Comparison of ENCODE assay signal across 8 mouse cellular contexts in the genomic region with DNA sequence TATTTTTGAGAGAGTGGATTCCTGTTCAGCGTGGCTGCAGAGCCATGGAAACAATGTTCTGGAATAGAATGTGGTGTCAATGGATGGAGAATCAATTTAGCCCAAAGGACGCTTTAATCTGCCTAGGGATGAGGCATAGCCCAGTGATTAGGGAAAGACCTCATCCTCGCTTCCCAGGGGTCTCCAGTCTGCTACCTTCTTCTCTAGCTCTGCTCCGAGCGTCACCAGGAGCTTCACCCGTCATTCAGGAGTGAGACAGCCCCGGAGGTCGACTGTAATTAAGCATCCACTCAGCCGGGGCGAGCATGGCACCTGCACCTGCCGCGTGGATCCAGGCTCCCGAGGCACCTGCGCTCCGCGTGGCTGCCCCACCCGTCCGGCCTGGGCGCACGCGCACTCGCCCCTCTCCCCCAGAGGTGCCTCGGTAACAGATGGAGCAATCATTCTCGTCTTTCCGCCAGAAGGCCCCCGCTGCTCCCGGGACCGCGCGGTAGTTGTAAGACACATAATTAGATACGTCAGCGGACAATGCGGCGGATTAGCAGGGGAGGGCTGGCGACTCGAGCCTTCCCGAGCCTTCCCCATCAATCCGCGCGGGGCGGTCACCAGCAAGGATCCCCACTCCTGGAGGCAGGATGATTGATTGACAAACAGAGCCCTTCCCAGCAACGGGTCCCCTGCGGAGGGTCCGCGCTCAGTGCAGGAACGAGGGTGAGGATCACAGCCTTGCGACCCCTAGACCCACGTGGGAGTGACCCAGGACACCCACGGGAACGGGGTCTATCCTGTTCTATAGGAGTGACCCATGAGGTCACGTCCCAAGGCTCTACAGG.
DNase-seq lines count a peak whose midpoint lies in the region; ATAC-seq and TF ChIP-seq lines count a peak whose summit lies in the region.

No protein-coding gene starts in this region.

- DNase-seq in urinary bladder, postnatal 25 days (ENCODE audit: low spot score), result peak; percentile 26
- DNase-seq in urinary bladder, postnatal 36 days (ENCODE audit: low spot score in 2 of 2), result no peak
- DNase-seq in embryo, embryonic 10.5 days (ENCODE audit: low spot score), result peak; percentile 72
- DNase-seq in layer of hippocampus, adult 18-20 months (ENCODE audit: low spot score in 2 of 2), result peak; percentile 34 to 62

- H3K27me3 ChIP-seq in heart, embryonic 14.5 days (ENCODE audit: control insufficient read depth, insufficient read depth, low read length), result peaks cover 52% of the 10 kb centered on the region
- peaks cover 29% of the 10 kb centered on the region for H3K27me3 ChIP-seq in liver, embryonic 16.5 days (ENCODE audit: control insufficient read depth, insufficient read depth, low read depth, low read length)

- H3K4me2 ChIP-seq in heart, embryonic 14.5 days (ENCODE audit: low read length), result peak overlapping the region; percentile 86
- peak overlapping the region; percentile 66 for H3K4me2 ChIP-seq in liver, embryonic 16.5 days (ENCODE audit: low read depth, low read length)

- peak overlapping the region; percentile 41 to 53 for H3K4me3 ChIP-seq in heart, embryonic 14.5 days (ENCODE audit: control insufficient read depth in 1 of 2, insufficient read depth in 1 of 2, low read depth in 1 of 2, low read length in 2 of 2)
- peak overlapping the region; percentile 44 for H3K4me3 ChIP-seq in liver, embryonic 16.5 days (ENCODE audit: low read depth, low read length)
- H3K4me3 ChIP-seq in olfactory bulb, adult 2 months (ENCODE audit: insufficient read depth, low read depth, low read length), result peak overlapping the region; percentile 48

- H3K9ac ChIP-seq in heart, embryonic 14.5 days (ENCODE audit: low read length), result peak overlapping the region; percentile 66
- no peak overlapping the region; the same call in 1 of the 2 replicates for H3K9ac ChIP-seq in liver, embryonic 16.5 days (ENCODE audit: low read depth, low read length)

- peak; percentile 45 for ATAC-seq in heart, embryonic 14.5 days (ENCODE audit: insufficient number of reproducible peaks, insufficient read depth, low FRiP score, low read depth)
- ATAC-seq in liver, embryonic 16.5 days (ENCODE audit: low read depth), result peak; percentile 13; the same call in 1 of the 2 replicates
- ATAC-seq in megakaryocyte-erythroid progenitor cell, adult 5-6 weeks (replicated peaks; ENCODE audit: low FRiP score, low TSS enrichment, poor library complexity, severe bottlenecking), result no peak

- TF ChIP-seq CTCF in olfactory bulb, adult 2 months (IDR thresholded peaks at IDR 0.05; ENCODE audit: insufficient read depth, low read depth, low read length), result no peak

- TF ChIP-seq POLR2A in olfactory bulb, adult 2 months (IDR thresholded peaks at IDR 0.05; ENCODE audit: insufficient read depth, low read depth, low read length), result no peak

- H3K36me3 ChIP-seq in heart, embryonic 14.5 days (ENCODE audit: control insufficient read depth, insufficient read depth, low read length), result no peaks in the 10 kb centered on the region
- H3K36me3 ChIP-seq in liver, embryonic 16.5 days (ENCODE audit: control insufficient read depth, insufficient read depth), result no peaks in the 10 kb centered on the region

- no peaks in the 10 kb centered on the region for H3K9me3 ChIP-seq in heart, embryonic 14.5 days (ENCODE audit: control insufficient read depth, low read length)
- H3K9me3 ChIP-seq in liver, embryonic 16.5 days (replicated peaks; ENCODE audit: control insufficient read depth, low read length), result no peaks in the 10 kb centered on the region

- H3K4me1 ChIP-seq in heart, embryonic 14.5 days (ENCODE audit: control insufficient read depth in 2 of 2, insufficient read depth in 2 of 2, low read length in 2 of 2), result peaks cover 0 to 10% of the 10 kb centered on the region in 2 experiments
- H3K4me1 ChIP-seq in liver, embryonic 16.5 days (ENCODE audit: control insufficient read depth, low read depth, low read length), result no peaks in the 10 kb centered on the region
- H3K4me1 ChIP-seq in olfactory bulb, adult 2 months (ENCODE audit: control insufficient read depth, insufficient read depth, low read length), result peaks cover 21% of the 10 kb centered on the region

- no peak overlapping the region for H3K27ac ChIP-seq in heart, embryonic 14.5 days (replicated peaks in 1 of 2; ENCODE audit: control insufficient read depth in 1 of 2, insufficient read depth in 1 of 2, low read depth in 2 of 2, low read length in 2 of 2)
- H3K27ac ChIP-seq in liver, embryonic 16.5 days (ENCODE audit: low read length), result no peak overlapping the region
- peak overlapping the region; percentile 61 for H3K27ac ChIP-seq in olfactory bulb, adult 2 months (ENCODE audit: insufficient read depth, low read depth, low read length)

- under 1% methylated on average over 51 of the region's 51 CpGs for WGBS in heart, embryonic 14.5 days
- WGBS in liver, embryonic 16.5 days (ENCODE audit: insufficient replicate concordance), result 2% methylated on average over 51 of the region's 51 CpGs
- 1% methylated on average over 51 of the region's 51 CpGs for WGBS in olfactory bulb, adult 2 months

Comparison
In these comparisons a context has a peak if more than half of its experiments do, and no peak if none do; other contexts are left out.
1. DNase-seq: peak in urinary bladder, postnatal 25 days (single experiment), embryo, embryonic 10.5 days (single experiment) and layer of hippocampus, adult 18-20 months (2 of 2); none in urinary bladder, postnatal 36 days (0 of 2).
2. Peak in every context shown above with its lines, with median percentiles within 50 percentile points of each other: H3K4me3 ChIP-seq.